Mouse (Mus musculus) hindbrain, embryonic 14.5 days (tissue): ENCODE results near the gene Pikfyve. TPM values are rescaled to one million over a fixed set of nuclear protein-coding genes. Genes with fewer than 3 reads are reported as not detected.
"Not testable (repeated sequence)": the region's sequence is repeated elsewhere in the genome, so short reads cannot be mapped to it uniquely, and the experiment has no call there.

Experiments
- ATAC-seq: fragments of 200-750 bp; cut with Nextera tagmentation; 2 replicates; pipeline ENCODE4 v1.8.0; 2017; ENCODE audit warnings: moderate number of reproducible peaks, mild to moderate bottlenecking, moderate TSS enrichment, moderate library complexity; ENCODE audit not compliant: low FRiP score
- DNase-seq: peaks from one replicate; pipeline ENCODE4 v3.0.0-alpha.2; 2015; ENCODE audit warnings: low spot score
- H3K27ac ChIP-seq: fragments of 300-500 bp; sonication (generic); 2 replicates; pipeline ENCODE4 v1.5.1; 2014; ENCODE audit warnings: mild to moderate bottlenecking, moderate library complexity
- H3K27me3 ChIP-seq: fragments of 300-500 bp; sonication (generic); 2 replicates; pipeline ENCODE4 v1.6.1; 2014; ENCODE audit warnings: mild to moderate bottlenecking, low read length, mixed read lengths; ENCODE audit not compliant: control insufficient read depth, insufficient read depth
- H3K36me3 ChIP-seq: fragments of 300-500 bp; sonication (generic); replicated peaks from 2 replicates; pipeline ENCODE4 v1.6.1; 2014; ENCODE audit not compliant: control insufficient read depth, insufficient read depth
- H3K4me1 ChIP-seq: fragments of 300-500 bp; sonication (generic); replicated peaks from 2 replicates; pipeline ENCODE4 v1.6.1; 2014; ENCODE audit warnings: antibody characterized with exemption, low read length, mixed read lengths; ENCODE audit not compliant: control insufficient read depth, insufficient read depth
- H3K4me2 ChIP-seq: fragments of 300-500 bp; sonication (generic); replicated peaks from 2 replicates; pipeline ENCODE4 v1.6.1; 2014; ENCODE audit warnings: mild to moderate bottlenecking, moderate library complexity
- H3K4me3 ChIP-seq: fragments of 300-500 bp; sonication (generic); replicated peaks from 2 replicates; pipeline ENCODE4 v1.5.1; 2014; ENCODE audit warnings: mild to moderate bottlenecking, low read length
- H3K9ac ChIP-seq: fragments of 300-500 bp; sonication (generic); 2 replicates; pipeline ENCODE4 v1.6.1; 2014
- H3K9me3 ChIP-seq: fragments of 300-500 bp; sonication (generic); 2 replicates; pipeline ENCODE4 v1.6.1; 2016; ENCODE audit warnings: low read length; ENCODE audit not compliant: control insufficient read depth
- WGBS: fragments of 180-500 bp; shearing (Covaris S2); extraction: QIAGEN DNeasy Blood & Tissue Kit; methylation state at CpG from one replicate; pipeline ENCODE4 v1.1.7; 2014; 5-methylcytosine and 5-hydroxymethylcytosine counted together
- polyA plus RNA-seq: library from polyadenylated mRNA; unstranded; fragments of >200 nt; fragmentation: Nextera tagmentation; extraction: Ambion mirVana; gene quantifications from 2 replicates; pipeline ENCODE4 v1.2.1, GENCODE M21; 2014

The Pikfyve gene
- polyA plus RNA-seq, 1 experiment from 2014 or later: 17.3 TPM

DNA sequence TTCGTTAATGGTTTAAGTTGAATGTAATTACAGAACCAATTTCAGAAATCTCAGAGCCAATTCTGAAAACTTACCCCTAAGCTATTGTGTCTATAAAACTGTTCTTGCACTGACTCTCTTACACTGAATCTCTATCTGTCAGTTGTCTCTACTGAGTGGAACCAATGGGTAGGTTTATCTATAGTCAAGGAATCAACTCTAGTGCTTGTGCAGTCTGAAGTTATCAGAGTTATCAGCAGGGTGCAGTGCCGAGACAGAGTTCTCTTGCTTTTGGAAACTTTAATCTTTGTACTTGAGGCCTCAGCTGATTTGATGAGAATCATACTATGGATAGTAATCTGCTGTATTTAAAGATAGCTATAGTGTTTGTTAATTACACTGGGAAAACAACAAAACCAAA, 11.9 kb downstream of the Pikfyve start:
- Histone ChIP-seq H3K27me3 (no peaks in the 10 kb centered on the region), H3K4me1 (no peaks in the 10 kb centered on the region), H3K4me3 (no peak overlapping the region), H3K9me3 (no peaks in the 10 kb centered on the region), H3K27ac (no peak overlapping the region), H3K9ac (no peak overlapping the region), H3K36me3 (peaks cover 62% of the 10 kb centered on the region), H3K4me2 (no peak overlapping the region)
- WGBS: 90% methylated on average over 2 of the region's 2 CpGs
- DNase-seq (no peak), ATAC-seq (no peak)

DNA sequence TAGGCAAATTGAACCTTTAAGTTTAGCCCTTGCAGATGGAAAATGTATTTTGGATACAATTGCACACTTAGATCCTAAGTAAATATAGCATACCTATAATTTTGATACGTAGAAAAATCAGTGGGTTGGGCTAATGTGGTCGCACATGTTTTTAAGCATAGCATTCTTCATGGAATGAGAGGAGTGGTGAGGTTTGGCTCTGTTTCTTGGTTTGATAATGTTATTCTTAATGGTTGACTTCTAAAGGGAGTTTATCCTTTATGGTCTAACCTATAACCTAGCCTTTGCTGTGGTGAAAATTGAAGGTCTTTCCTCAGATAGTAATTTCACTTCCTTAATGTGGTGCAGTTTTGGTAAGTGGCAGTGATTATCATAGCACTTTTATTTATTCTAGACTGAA, 12.4 kb downstream of the Pikfyve start:
- H3K36me3 ChIP-seq: peaks cover 62% of the 10 kb centered on the region
- H3K27me3 ChIP-seq: no peaks in the 10 kb centered on the region
- 98% methylated on average over 2 of the region's 2 CpGs for WGBS
- no peak overlapping the region for H3K9ac ChIP-seq
- no peak overlapping the region for H3K27ac ChIP-seq
- H3K4me2 ChIP-seq: no peak overlapping the region
- DNase-seq (no peak), ATAC-seq (no peak)
- no peaks in the 10 kb centered on the region for H3K4me1 ChIP-seq
- H3K9me3 ChIP-seq: no peaks in the 10 kb centered on the region
- no peak overlapping the region for H3K4me3 ChIP-seq

DNA sequence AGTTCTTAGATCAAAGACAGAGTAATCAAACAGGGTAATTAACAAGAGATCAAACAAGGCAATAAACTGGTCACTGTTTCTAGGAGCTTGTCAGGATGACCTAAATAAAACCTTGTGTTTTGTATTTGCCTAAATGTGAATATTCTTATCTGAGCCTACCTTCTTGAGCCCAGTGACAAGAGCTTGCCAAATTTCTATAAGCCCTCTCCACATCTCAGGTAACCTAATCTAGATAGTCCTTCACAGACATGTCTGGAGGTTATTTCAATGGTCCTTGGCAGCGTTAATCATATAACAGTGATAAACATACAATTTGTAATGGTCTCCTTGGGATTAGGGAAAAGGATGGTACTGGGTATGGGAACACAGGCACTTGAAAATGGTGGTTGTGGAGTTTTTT, 17.8 kb downstream of the Pikfyve start:
- DNase-seq (no peak), ATAC-seq (no peak)
- Histone ChIP-seq H3K36me3 (peaks cover 69% of the 10 kb centered on the region), H3K4me1 (no peaks in the 10 kb centered on the region), H3K27ac (no peak overlapping the region), H3K9ac (no peak overlapping the region), H3K4me2 (no peak overlapping the region), H3K4me3 (no peak overlapping the region), H3K9me3 (no peaks in the 10 kb centered on the region), H3K27me3 (no peaks in the 10 kb centered on the region)
- 80% methylated on average over 1 of the region's 1 CpGs for WGBS

DNA sequence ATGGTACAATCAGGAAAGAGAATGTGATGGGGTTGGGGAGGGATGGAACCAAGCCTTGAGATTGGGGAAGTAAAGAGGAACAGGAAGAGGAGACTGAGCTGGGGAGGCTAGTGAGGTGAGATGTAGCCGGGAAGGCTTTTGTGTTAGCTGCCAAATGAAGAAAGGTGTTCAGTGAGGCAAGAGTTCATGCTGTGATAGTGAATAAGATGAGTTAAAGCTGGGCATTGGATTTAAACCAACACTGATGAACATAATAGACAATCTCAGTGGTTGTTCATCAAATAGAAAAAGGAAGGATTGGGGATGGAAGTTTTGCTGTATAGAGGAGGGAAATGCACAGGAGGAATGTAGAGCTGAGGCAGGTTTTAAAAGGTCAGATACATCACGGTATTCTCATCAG, 26.7 kb downstream of the Pikfyve start:
- WGBS: 21% methylated on average over 2 of the region's 2 CpGs
- Histone ChIP-seq H3K4me1 (no peaks in the 10 kb centered on the region), H3K27me3 (no peaks in the 10 kb centered on the region), H3K9me3 (peaks cover 16% of the 10 kb centered on the region), H3K4me3 (no peak overlapping the region), H3K4me2 (no peak overlapping the region), H3K9ac (no peak overlapping the region), H3K27ac (no peak overlapping the region), H3K36me3 (peaks cover 45% of the 10 kb centered on the region)
- no peak for DNase-seq
- no peak for ATAC-seq

DNA sequence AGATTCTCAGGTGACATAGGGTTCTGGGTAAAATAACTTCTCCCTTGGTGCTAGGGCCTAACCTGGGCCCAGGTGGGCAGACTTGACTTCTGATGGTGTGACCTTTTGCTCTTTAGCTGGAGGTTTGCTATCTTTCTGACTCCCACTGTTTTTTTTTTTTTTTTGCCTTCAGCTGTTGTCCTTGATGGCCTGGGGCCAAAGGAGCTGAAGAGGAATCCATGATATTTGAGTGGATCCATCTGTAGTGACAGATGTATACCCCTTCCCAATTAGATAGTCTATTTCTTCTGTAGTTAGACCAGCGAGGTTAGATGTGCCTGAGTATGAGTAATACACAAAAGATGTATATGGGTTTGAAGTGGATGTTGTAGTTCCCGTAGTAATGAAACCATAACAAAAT, 31.1 kb downstream of the Pikfyve start:
- H3K9me3 ChIP-seq: no peaks in the 10 kb centered on the region
- DNase-seq (no peak), ATAC-seq (no peak)
- H3K4me1 ChIP-seq: no peaks in the 10 kb centered on the region
- H3K27me3 ChIP-seq: no peaks in the 10 kb centered on the region
- H3K4me2 ChIP-seq: no peak overlapping the region
- no peak overlapping the region for H3K9ac ChIP-seq
- peaks cover 45% of the 10 kb centered on the region for H3K36me3 ChIP-seq
- H3K4me3 ChIP-seq: no peak overlapping the region
- H3K27ac ChIP-seq: no peak overlapping the region
- WGBS: 94% methylated on average over 2 of the region's 2 CpGs

DNA sequence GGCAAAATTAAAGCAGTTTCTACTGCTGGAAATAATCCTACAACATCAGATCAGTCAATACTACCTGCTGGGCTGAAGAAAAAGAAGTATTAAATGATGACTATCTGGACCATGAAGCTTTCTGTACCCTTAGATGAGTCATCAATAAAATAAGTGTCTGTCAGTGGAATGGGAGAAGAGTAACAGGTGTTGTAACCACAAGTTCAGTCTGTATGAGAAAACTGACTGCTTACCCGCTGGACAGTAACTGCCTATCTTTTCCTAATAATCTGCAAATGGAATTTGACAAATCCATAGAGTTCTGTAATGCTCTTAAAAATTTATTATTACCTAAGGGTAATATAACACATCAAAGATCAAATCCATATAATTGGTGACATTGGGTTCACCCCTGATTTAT, 31.5 kb downstream of the Pikfyve start:
- no peaks in the 10 kb centered on the region for H3K9me3 ChIP-seq
- H3K9ac ChIP-seq: no peak overlapping the region
- whole genome bisulfite sequencing: 97% methylated on average over 1 of the region's 1 CpGs
- H3K4me3 ChIP-seq: no peak overlapping the region
- peaks cover 47% of the 10 kb centered on the region for H3K36me3 ChIP-seq
- no peaks in the 10 kb centered on the region for H3K27me3 ChIP-seq
- H3K4me1 ChIP-seq: no peaks in the 10 kb centered on the region
- no peak overlapping the region for H3K27ac ChIP-seq
- no peak overlapping the region for H3K4me2 ChIP-seq
- DNase-seq (no peak), ATAC-seq (no peak)

DNA sequence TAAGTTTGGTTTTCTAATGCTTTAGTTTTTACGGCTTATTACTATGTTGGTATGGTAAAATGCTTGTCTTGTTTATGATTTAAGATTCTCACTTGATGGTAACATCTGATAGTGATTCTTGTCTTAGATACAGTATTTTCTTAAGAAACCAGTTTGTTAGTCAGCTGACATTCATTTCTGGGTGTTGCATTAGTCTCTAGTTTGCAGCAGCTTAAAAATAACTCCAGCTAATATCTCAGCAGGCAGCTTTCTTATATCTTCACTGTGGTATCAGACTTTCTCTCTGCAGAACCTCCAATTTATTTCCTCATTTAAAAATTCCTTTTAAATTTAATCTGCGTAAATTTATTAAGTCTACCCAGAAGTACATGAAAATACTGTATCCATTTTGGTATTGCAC, 37.2 kb downstream of the Pikfyve start:
- DNase-seq (no peak), ATAC-seq (no peak)
- Histone ChIP-seq H3K36me3 (peaks cover 57% of the 10 kb centered on the region), H3K4me3 (no peak overlapping the region), H3K9ac (no peak overlapping the region), H3K4me2 (no peak overlapping the region), H3K27ac (no peak overlapping the region), H3K4me1 (no peaks in the 10 kb centered on the region), H3K9me3 (no peaks in the 10 kb centered on the region), H3K27me3 (no peaks in the 10 kb centered on the region)
- WGBS: 99% methylated on average over 2 of the region's 2 CpGs

DNA sequence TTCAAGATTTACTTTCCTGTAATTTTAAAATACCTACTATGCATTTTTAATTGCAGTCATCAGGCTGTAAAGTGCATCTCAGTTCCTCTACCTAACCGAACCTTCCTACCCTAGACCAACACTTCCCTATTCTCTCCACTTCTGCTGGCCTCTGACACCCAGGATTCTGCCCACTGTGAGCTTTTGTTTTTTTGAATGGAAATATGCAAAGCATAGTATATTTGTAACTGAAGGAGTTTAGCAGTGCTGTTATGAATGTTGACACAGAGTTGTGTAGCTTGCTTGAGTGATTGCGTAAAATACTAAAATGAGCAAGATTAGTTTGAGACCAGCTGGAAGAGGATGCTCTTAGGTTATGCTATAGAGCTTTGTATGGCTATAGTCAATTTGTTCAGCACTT, 41.2 kb downstream of the Pikfyve start:
- ATAC-seq (no peak), DNase-seq (no peak)
- Histone ChIP-seq H3K27me3 (no peaks in the 10 kb centered on the region), H3K4me3 (no peak overlapping the region), H3K36me3 (peaks cover 33% of the 10 kb centered on the region), H3K9ac (no peak overlapping the region), H3K9me3 (no peaks in the 10 kb centered on the region), H3K4me2 (no peak overlapping the region), H3K4me1 (no peaks in the 10 kb centered on the region), H3K27ac (no peak overlapping the region)
- 86% methylated on average over 2 of the region's 2 CpGs for WGBS

DNA sequence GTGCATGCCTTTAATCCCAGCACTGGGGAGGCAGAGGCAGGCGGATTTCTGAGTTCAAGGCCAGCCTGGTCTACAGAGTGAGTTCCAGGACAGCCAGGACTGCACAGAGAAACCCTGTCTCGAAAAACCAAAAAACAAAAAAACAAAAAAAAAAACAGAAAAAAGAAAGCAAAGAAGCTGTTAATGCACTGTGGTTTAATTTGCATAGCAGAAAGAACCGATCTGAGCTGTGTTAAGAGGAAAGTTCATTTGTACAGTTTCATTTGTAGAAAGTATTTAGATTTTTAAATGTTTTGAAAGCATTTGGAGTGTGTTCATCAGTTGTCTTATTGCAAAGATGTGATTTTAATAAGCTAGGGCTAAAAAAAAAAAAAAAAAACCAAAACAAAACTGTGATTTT, 43.3 kb downstream of the Pikfyve start:
- H3K27ac ChIP-seq, DNase-seq, H3K9me3 ChIP-seq, H3K9ac ChIP-seq, H3K27me3 ChIP-seq, H3K4me3 ChIP-seq, H3K4me1 ChIP-seq, H3K4me2 ChIP-seq, ATAC-seq: not testable (repeated sequence)
- 94% methylated on average over 3 of the region's 3 CpGs for WGBS
- peaks cover 20% of the 10 kb centered on the region for H3K36me3 ChIP-seq

DNA sequence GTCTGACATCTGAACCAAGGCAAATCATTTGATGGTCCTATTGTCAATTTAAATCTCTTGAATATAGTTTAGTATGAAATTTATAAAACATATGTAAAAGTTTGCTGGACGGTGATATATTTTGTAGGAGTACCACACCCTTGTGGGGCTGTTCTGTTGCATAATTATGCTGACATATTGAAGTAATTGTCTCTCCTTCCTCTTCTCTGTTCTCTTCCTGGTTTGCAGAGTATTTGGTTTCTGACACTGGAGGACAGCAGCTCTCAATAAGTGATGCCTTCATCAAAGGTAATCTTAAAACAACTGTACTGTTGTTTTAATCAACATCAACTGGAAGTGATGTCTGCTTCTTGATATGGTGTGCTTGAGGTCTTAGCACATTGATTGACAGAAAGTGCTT, 44.1 kb downstream of the Pikfyve start:
- Histone ChIP-seq H3K9me3 (no peaks in the 10 kb centered on the region), H3K27me3 (no peaks in the 10 kb centered on the region), H3K4me2 (no peak overlapping the region), H3K4me1 (no peaks in the 10 kb centered on the region), H3K9ac (no peak overlapping the region), H3K4me3 (no peak overlapping the region), H3K36me3 (peaks cover 23% of the 10 kb centered on the region), H3K27ac (no peak overlapping the region)
- DNase-seq (no peak), ATAC-seq (no peak)
- WGBS: 100% methylated on average over 1 of the region's 1 CpGs
